Mouse (Mus musculus) ES-CJ7 (cell line): Measurements from ENCODE around the gene Ccdc89.

Experiments
- DNase-seq: peaks from one replicate; pipeline ENCODE4 v3.0.0; 2011; ENCODE audit warnings: low read depth, low spot score

Ccdc89 gene

GRCm38 (mm10) chr7:90473511-90473910 is 47.1 kb downstream of the Ccdc89 start:
- DNase-seq, result no peak

DNA sequence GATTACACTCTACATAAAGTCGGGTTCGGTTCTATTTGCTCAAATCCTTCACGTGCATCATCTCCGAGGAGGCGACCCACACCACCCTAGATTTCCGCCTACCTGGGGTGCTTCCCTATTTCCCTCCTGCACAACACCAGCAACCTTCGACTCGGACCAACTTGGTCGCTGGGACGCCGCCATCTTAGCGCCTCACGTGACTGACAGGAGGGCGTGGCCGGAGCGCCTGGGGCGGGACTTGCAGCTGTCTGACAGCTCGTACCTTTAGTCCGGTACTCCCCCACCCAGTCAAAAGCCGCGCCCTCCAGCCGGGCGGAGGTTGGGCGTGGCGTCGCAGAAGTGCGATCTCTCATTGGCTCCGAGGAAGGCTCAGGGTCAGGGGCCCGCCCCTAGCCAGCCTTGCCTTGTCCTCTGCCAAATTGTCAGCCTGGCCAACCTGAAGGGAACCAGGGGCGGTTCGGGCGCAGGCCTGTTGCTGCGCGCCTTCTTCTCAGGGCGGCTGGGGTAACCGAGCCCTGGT is 49.5 kb downstream of the Ccdc89 start, which contains the start of gene Tmem126b:
Tmem126b (minus strand) TSS at position 209 of the 520 bp plus-strand sequence.
- peak; percentile 99 for DNase-seq

- no peak for DNase-seq
These were observed 50.2 kb downstream of the Ccdc89 start, which contains the start of gene Dlg2 for GRCm38 (mm10) chr7:90476313-90477245. Gene Dlg2 (plus strand): TSS chr7:90476672.
